Mouse (Mus musculus) right cerebral cortex, postnatal 10 days (tissue): Measurements from ENCODE around the gene Clcn7.
A peak's percentile ranks its signal among the peaks of the same experiment; 100 is the strongest.

Experiments
- DNase-seq, 2 experiments: peaks; one replicate each; pipeline ENCODE4 v3.0.0; 2021; ENCODE audit warnings: low spot score in 2 of 2

Gene Clcn7

GRCm38 (mm10) chr17:25127681-25128080, 5.5 kb upstream of the Clcn7 start:
- no peak for DNase-seq

- no peak for DNase-seq
These were observed 3.1 kb upstream of the Clcn7 start for GRCm38 (mm10) chr17:25130060-25130459.

- no peak for DNase-seq
These were observed 2.4 kb downstream of the Clcn7 start for GRCm38 (mm10) chr17:25135622-25136021.

- DNase-seq, result no peak
These were observed 5.6 kb downstream of the Clcn7 start for GRCm38 (mm10) chr17:25138803-25139202.

- no peak for DNase-seq
These were observed 6.8 kb downstream of the Clcn7 start for GRCm38 (mm10) chr17:25139960-25140359.

- DNase-seq, result no peak
These were observed 29.0 kb downstream of the Clcn7 start, which contains the start of gene Ccdc154 for GRCm38 (mm10) chr17:25162161-25162560. TSS of gene Ccdc154 (plus strand) at chr17:25162461.

GRCm38 (mm10) chr17:25163387-25163786, 30.2 kb downstream of the Clcn7 start:
- DNase-seq, result no peak

GRCm38 (mm10) chr17:25164770-25165169, 31.6 kb downstream of the Clcn7 start:
- no peak for DNase-seq

- DNase-seq, result no peak
These were observed 32.9 kb downstream of the Clcn7 start for GRCm38 (mm10) chr17:25165970-25166671.

- DNase-seq, result no peak
These were observed 36.5 kb downstream of the Clcn7 start for GRCm38 (mm10) chr17:25169706-25170105.

- DNase-seq, result no peak
These were observed 39.4 kb downstream of the Clcn7 start for GRCm38 (mm10) chr17:25172558-25172957.

GRCm38 (mm10) chr17:25175411-25175810, 42.2 kb downstream of the Clcn7 start, which contains the start of gene Gm38655:
TSS of gene Gm38655 (minus strand) at chr17:25175471.
- no peak for DNase-seq

- DNase-seq, result no peak
These were observed 50.0 kb downstream of the Clcn7 start for GRCm38 (mm10) chr17:25183232-25183631.

GRCm38 (mm10) chr17:25184129-25184691, 51.0 kb downstream of the Clcn7 start, which contains the start of gene BC003965:
TSS of gene BC003965 (plus strand) at chr17:25184554.
- DNase-seq, result peak; percentile 99

- DNase-seq, result no peak
These were observed 51.8 kb downstream of the Clcn7 start for GRCm38 (mm10) chr17:25184961-25185360.

GRCm38 (mm10) chr17:25187784-25188149, 54.6 kb downstream of the Clcn7 start:
- no peak for DNase-seq

GRCm38 (mm10) chr17:25188150-25189031, 55.2 kb downstream of the Clcn7 start, which contains the start of gene Unkl:
TSS of gene Unkl (plus strand) at chr17:25188397.
- DNase-seq, result peak; percentile 73 to 85

GRCm38 (mm10) chr17:25189091-25189490, 55.9 kb downstream of the Clcn7 start:
- no peak for DNase-seq

GRCm38 (mm10) chr17:25202401-25202800, 69.2 kb downstream of the Clcn7 start:
- no peak for DNase-seq

- DNase-seq, result no peak
These were observed 76.8 kb downstream of the Clcn7 start for GRCm38 (mm10) chr17:25210006-25210405.

- DNase-seq, result no peak
These were observed 77.7 kb downstream of the Clcn7 start for GRCm38 (mm10) chr17:25210680-25211466.
